Mouse (Mus musculus) erythroblast, embryonic 14.5 days (primary cell): ENCODE results near the gene Cenpc1.

Experiments used
- GATA1 ChIP-seq: IDR thresholded peaks from 2 replicates; pipeline ENCODE4 v1.6.1; 2012; ENCODE audit warnings: low read length, inconsistent platforms, mixed read lengths
- TAL1 ChIP-seq: IDR thresholded peaks from 3 replicates; pipeline ENCODE4 v1.6.1; 2012; ENCODE audit warnings: low read length, inconsistent platforms, mixed read lengths

- no peak for TF ChIP-seq GATA1
- no peak for TF ChIP-seq TAL1
Observed at GRCm38 (mm10) chr5:86066551-86066929, 1.2 kb upstream of the Cenpc1 start.
